Mouse (Mus musculus): ENCODE results near the gene Erg. TPM values are rescaled to one million over a fixed set of nuclear protein-coding genes. Genes with fewer than 3 reads are reported as not detected.

Gene Erg
- total and polyA plus RNA-seq, 2 experiments from 2014 or later: 1.8 to 6.4 TPM

GRCm38 (mm10) chr16:95615579-95615978 is 29.2 kb upstream of the Erg start:
- ATAC-seq: no peak
- Histone ChIP-seq H3K4me1 (ENCODE audit: insufficient read depth) (no peaks in the 10 kb centered on the region), H3K36me3 (ENCODE audit: insufficient read depth) (no peaks in the 10 kb centered on the region), H3K4me3 (ENCODE audit: low read depth, low read length) (no peak overlapping the region), H3K27ac (ENCODE audit: low read depth, low read length) (no peak overlapping the region), H3K27me3 (ENCODE audit: insufficient read depth, low read length) (no peaks in the 10 kb centered on the region), H3K4me2 (ENCODE audit: low read depth) (no peak overlapping the region), H3K9me3 (ENCODE audit: low read length) (no peaks in the 10 kb centered on the region), H3K9ac (no peak overlapping the region)
- TF ChIP-seq CTCF (IDR thresholded peaks at IDR 0.05; ENCODE audit: low read depth): peak; percentile 68
- DNase-seq: no peak
- 37% methylated on average over 6 of the region's 6 CpGs for WGBS

GRCm38 (mm10) chr16:95614482-95614881 is 28.1 kb upstream of the Erg start:
- no peak overlapping the region for H3K4me3 ChIP-seq (ENCODE audit: low read depth, low read length)
- WGBS: 96% methylated on average over 2 of the region's 2 CpGs
- no peaks in the 10 kb centered on the region for H3K27me3 ChIP-seq (ENCODE audit: insufficient read depth, low read length)
- H3K36me3 ChIP-seq (ENCODE audit: insufficient read depth): no peaks in the 10 kb centered on the region
- ATAC-seq (no peak), DNase-seq (no peak)
- no peaks in the 10 kb centered on the region for H3K9me3 ChIP-seq (ENCODE audit: low read length)
- no peak overlapping the region for H3K9ac ChIP-seq
- no peak overlapping the region for H3K27ac ChIP-seq (ENCODE audit: low read depth, low read length)
- no peaks in the 10 kb centered on the region for H3K4me1 ChIP-seq (ENCODE audit: insufficient read depth)
- H3K4me2 ChIP-seq (ENCODE audit: low read depth): no peak overlapping the region
- no peak for TF ChIP-seq CTCF (IDR thresholded peaks at IDR 0.05; ENCODE audit: low read depth)

- Histone ChIP-seq H3K9ac (no peak overlapping the region), H3K4me1 (ENCODE audit: insufficient read depth) (no peaks in the 10 kb centered on the region), H3K27me3 (ENCODE audit: insufficient read depth, low read length) (no peaks in the 10 kb centered on the region), H3K36me3 (ENCODE audit: insufficient read depth) (no peaks in the 10 kb centered on the region), H3K27ac (ENCODE audit: low read depth, low read length) (no peak overlapping the region), H3K4me3 (ENCODE audit: low read depth, low read length) (no peak overlapping the region), H3K4me2 (ENCODE audit: low read depth) (no peak overlapping the region), H3K9me3 (ENCODE audit: low read length) (no peaks in the 10 kb centered on the region)
- ATAC-seq: no peak
- TF ChIP-seq CTCF (IDR thresholded peaks at IDR 0.05; ENCODE audit: low read depth): no peak
- no peak for DNase-seq
- 92% methylated on average over 20 of the region's 20 CpGs for WGBS
Measured at GRCm38 (mm10) chr16:95611982-95612746, 25.8 kb upstream of the Erg start.

DNA sequence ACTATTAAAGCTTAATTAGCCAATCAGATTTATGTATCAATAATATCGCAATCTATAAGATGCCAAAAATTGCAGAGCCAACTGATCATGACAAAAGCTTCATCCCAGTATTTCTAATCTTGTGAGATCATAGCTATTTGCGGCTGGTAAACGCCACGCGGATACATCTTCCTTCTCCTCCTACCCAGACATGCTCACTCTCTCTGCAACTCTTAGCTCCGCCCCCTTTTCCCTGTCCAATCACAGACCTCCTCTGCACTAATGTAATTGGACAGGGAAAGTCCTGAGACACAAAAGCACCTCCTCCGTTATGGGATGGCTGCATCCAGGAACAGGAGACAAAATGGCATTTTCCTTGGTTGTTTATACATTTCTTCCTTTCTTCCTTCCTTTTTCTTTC is 22.2 kb upstream of the Erg start:
- WGBS: 82% methylated on average over 7 of the region's 7 CpGs
- H3K4me1 ChIP-seq (ENCODE audit: insufficient read depth): no peaks in the 10 kb centered on the region
- no peak overlapping the region for H3K9ac ChIP-seq
- no peak for ATAC-seq
- H3K27ac ChIP-seq (ENCODE audit: low read depth, low read length): no peak overlapping the region
- H3K4me3 ChIP-seq (ENCODE audit: low read depth, low read length): no peak overlapping the region
- no peaks in the 10 kb centered on the region for H3K9me3 ChIP-seq (ENCODE audit: low read length)
- no peaks in the 10 kb centered on the region for H3K27me3 ChIP-seq (ENCODE audit: insufficient read depth, low read length)
- no peak for TF ChIP-seq CTCF (IDR thresholded peaks at IDR 0.05; ENCODE audit: low read depth)
- no peak overlapping the region for H3K4me2 ChIP-seq (ENCODE audit: low read depth)
- no peaks in the 10 kb centered on the region for H3K36me3 ChIP-seq (ENCODE audit: insufficient read depth)
- no peak for DNase-seq

DNA sequence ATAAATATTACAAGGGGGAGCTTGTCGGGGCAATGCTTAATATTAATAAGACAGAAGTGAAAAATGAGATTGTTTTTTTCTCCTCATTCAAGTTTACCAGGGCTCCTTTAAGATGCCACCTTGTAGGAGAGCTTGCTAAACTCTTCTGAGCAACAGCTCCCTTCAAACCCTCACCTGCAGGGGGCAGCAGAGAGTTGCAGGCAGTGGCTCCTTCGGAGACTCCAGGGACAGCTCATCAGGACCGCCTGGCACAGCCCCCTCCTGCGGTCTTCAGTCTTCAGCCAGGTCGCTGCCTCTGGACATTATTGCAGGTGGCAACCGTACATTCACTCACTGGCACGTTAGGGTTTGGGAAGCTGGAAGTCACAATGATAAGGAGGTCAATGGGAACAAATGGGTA is 18.9 kb upstream of the Erg start:
- Histone ChIP-seq H3K4me3 (ENCODE audit: low read depth, low read length) (no peak overlapping the region), H3K27ac (ENCODE audit: low read depth, low read length) (no peak overlapping the region), H3K36me3 (ENCODE audit: insufficient read depth) (no peaks in the 10 kb centered on the region), H3K4me2 (ENCODE audit: low read depth) (no peak overlapping the region), H3K27me3 (ENCODE audit: insufficient read depth, low read length) (no peaks in the 10 kb centered on the region), H3K9me3 (ENCODE audit: low read length) (no peaks in the 10 kb centered on the region), H3K9ac (no peak overlapping the region), H3K4me1 (ENCODE audit: insufficient read depth) (no peaks in the 10 kb centered on the region)
- WGBS: 32% methylated on average over 7 of the region's 7 CpGs
- peak; percentile 45 for DNase-seq
- no peak for ATAC-seq
- peak; percentile 62 for TF ChIP-seq CTCF (IDR thresholded peaks at IDR 0.05; ENCODE audit: low read depth)

DNA sequence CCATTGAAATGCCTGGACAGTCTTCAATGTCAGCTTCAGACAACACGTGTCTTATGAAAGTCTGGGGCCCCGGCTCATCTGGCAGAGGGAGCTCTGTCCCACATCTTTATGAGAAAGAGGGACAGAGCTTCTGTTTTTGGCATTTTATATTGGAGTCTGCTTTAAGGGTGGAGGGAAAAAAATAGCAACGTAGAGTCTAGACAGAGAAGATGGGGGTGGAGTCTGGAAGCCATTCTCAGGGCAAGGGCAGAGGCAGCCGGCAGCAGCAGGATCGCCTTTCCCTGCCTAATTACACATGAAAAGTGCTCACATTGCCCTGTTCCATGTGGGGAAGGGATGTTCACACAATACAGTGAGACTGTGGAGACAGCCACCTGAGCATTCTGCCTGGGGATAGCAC is 16.1 kb upstream of the Erg start:
- H3K9ac ChIP-seq: no peak overlapping the region
- H3K4me1 ChIP-seq (ENCODE audit: insufficient read depth): peaks cover 3% of the 10 kb centered on the region; the same call in 1 of the 2 replicates
- no peak for TF ChIP-seq CTCF (IDR thresholded peaks at IDR 0.05; ENCODE audit: low read depth)
- H3K4me3 ChIP-seq (ENCODE audit: low read depth, low read length): no peak overlapping the region
- no peaks in the 10 kb centered on the region for H3K27me3 ChIP-seq (ENCODE audit: insufficient read depth, low read length)
- no peak overlapping the region for H3K27ac ChIP-seq (ENCODE audit: low read depth, low read length)
- 35% methylated on average over 5 of the region's 5 CpGs for WGBS
- no peaks in the 10 kb centered on the region for H3K9me3 ChIP-seq (ENCODE audit: low read length)
- no peaks in the 10 kb centered on the region for H3K36me3 ChIP-seq (ENCODE audit: insufficient read depth)
- H3K4me2 ChIP-seq (ENCODE audit: low read depth): no peak overlapping the region
- DNase-seq: no peak
- no peak for ATAC-seq

DNA sequence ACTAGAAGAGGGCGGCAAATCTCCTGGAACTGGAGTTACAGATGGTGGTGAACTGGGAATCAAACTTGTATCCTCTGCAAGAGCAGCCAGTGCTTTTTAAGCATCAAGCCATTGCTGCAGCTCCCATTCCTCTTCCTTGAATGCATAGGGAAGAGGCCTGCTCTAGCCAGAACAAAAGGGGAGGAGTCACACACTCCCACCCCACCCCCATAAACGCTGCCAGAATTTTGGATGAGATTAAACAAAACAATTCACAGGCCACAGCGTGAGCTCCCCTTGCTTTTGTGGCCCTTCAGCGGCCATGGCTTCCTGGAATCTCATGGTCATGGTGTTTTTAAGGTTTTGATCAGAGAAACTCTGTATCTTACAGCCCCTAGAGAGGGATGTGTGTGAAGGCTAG is 15.4 kb upstream of the Erg start:
- Histone ChIP-seq H3K9me3 (ENCODE audit: low read length) (no peaks in the 10 kb centered on the region), H3K27ac (ENCODE audit: low read depth, low read length) (no peak overlapping the region), H3K4me1 (ENCODE audit: insufficient read depth) (peaks cover 4% of the 10 kb centered on the region; the same call in 1 of the 2 replicates), H3K4me2 (ENCODE audit: low read depth) (no peak overlapping the region), H3K9ac (no peak overlapping the region), H3K27me3 (ENCODE audit: insufficient read depth, low read length) (no peaks in the 10 kb centered on the region), H3K36me3 (ENCODE audit: insufficient read depth) (no peaks in the 10 kb centered on the region), H3K4me3 (ENCODE audit: low read depth, low read length) (no peak overlapping the region)
- no peak for TF ChIP-seq CTCF (IDR thresholded peaks at IDR 0.05; ENCODE audit: low read depth)
- ATAC-seq: no peak
- 26% methylated on average over 4 of the region's 4 CpGs for WGBS
- no peak for DNase-seq
